11 mouse cellular contexts compared by ENCODE assay signal in genomic region chr11:74479715-74480289, GRCm38 (mm10).
A peak's percentile ranks its signal among the peaks of the same experiment; 100 is the strongest.
DNase-seq lines count a peak whose midpoint lies in the region; ATAC-seq and TF ChIP-seq lines count a peak whose summit lies in the region.
"Had no signal": no experiment of that assay in that cellular context is flagged by ENCODE, and none has a peak within 500 bp of the region (broad histone marks: within the 10 kb centered on the region; RNA-seq: fewer than 3 reads in every experiment).

No protein-coding gene starts in this region.

- TF ChIP-seq CTCF in lung, embryonic 14.5 days (IDR thresholded peaks at IDR 0.05; ENCODE audit: low read depth) = no peak

- 0 out of 2 replicates have a peak, but pooled peaks have one; percentile 30 for ATAC-seq in forebrain, embryonic 13.5 days
- ATAC-seq in forebrain, embryonic 11.5 days (replicated peaks; ENCODE audit: low FRiP score) = no peak
- peak; percentile 58; the same call in 1 of the 2 replicates for ATAC-seq in lung, embryonic 14.5 days (ENCODE audit: insufficient read depth)
- ATAC-seq in erythroblast, adult 5-6 weeks (replicated peaks; ENCODE audit: low FRiP score, poor library complexity, severe bottlenecking) = no peak

- H3K4me1 ChIP-seq in forebrain, embryonic 13.5 days = 0 out of 2 replicates have a peak, but pooled peaks cover 6% of the 10 kb centered on the region
- H3K4me1 ChIP-seq in forebrain, embryonic 11.5 days (replicated peaks; ENCODE audit: control insufficient read depth, insufficient read depth, low read length) = no peaks in the 10 kb centered on the region
- H3K4me1 ChIP-seq in lung, embryonic 14.5 days (ENCODE audit: insufficient read depth) = 0 out of 2 replicates have a peak, but pooled peaks cover 5% of the 10 kb centered on the region

- no peaks in the 10 kb centered on the region for H3K36me3 ChIP-seq in forebrain, embryonic 13.5 days (ENCODE audit: poor library complexity, severe bottlenecking)
- no peaks in the 10 kb centered on the region for H3K36me3 ChIP-seq in forebrain, embryonic 11.5 days (ENCODE audit: control insufficient read depth, insufficient read depth, low read length)
- no peaks in the 10 kb centered on the region for H3K36me3 ChIP-seq in lung, embryonic 14.5 days (ENCODE audit: insufficient read depth)
- H3K36me3 ChIP-seq: midbrain, embryonic 12.5 days; stomach, embryonic 15.5 days had no signal

- H3K4me2 ChIP-seq in forebrain, embryonic 13.5 days = no peak overlapping the region
- H3K4me2 ChIP-seq in forebrain, embryonic 11.5 days (ENCODE audit: low read depth, low read length, severe bottlenecking) = no peak overlapping the region
- no peak overlapping the region for H3K4me2 ChIP-seq in lung, embryonic 14.5 days
- H3K4me2 ChIP-seq: midbrain, embryonic 12.5 days; stomach, embryonic 15.5 days had no signal

- H3K27me3 ChIP-seq in forebrain, embryonic 13.5 days = no peaks in the 10 kb centered on the region
- no peaks in the 10 kb centered on the region for H3K27me3 ChIP-seq in forebrain, embryonic 11.5 days (ENCODE audit: control insufficient read depth, insufficient read depth, low read length)
- no peaks in the 10 kb centered on the region for H3K27me3 ChIP-seq in lung, embryonic 14.5 days (ENCODE audit: insufficient read depth, low read length)
- H3K27me3 ChIP-seq: midbrain, embryonic 12.5 days; stomach, embryonic 15.5 days had no signal

- H3K4me3 ChIP-seq in forebrain, embryonic 13.5 days = no peak overlapping the region
- H3K4me3 ChIP-seq in forebrain, embryonic 11.5 days (ENCODE audit: low read depth, low read length) = no peak overlapping the region
- no peak overlapping the region for H3K4me3 ChIP-seq in lung, embryonic 14.5 days (ENCODE audit: low read depth, low read length)
- H3K4me3 ChIP-seq: midbrain, embryonic 12.5 days; stomach, embryonic 15.5 days had no signal

- WGBS in forebrain, embryonic 13.5 days = 84% methylated on average over 5 of the region's 5 CpGs
- WGBS in forebrain, embryonic 11.5 days = 89% methylated on average over 5 of the region's 5 CpGs
- 70% methylated on average over 5 of the region's 5 CpGs for WGBS in lung, embryonic 14.5 days

- no peak for DNase-seq in forebrain, embryonic 11.5 days (ENCODE audit: low spot score)
- peak; percentile 37 for DNase-seq in lung, embryonic 14.5 days
- DNase-seq in lung, postnatal 36 days = no peak
- peak; percentile 82 for DNase-seq in A20 (ENCODE audit: low read depth, low spot score)
- peak; percentile 36 for DNase-seq in layer of hippocampus, adult 9-10 months (ENCODE audit: low spot score)
- no peak for DNase-seq in embryo, embryonic 9.5 days (ENCODE audit: extremely low spot score)
- DNase-seq: kidney, adult 11 months had no signal

- peak overlapping the region; percentile 35; the same call in 1 of the 2 replicates for H3K27ac ChIP-seq in forebrain, embryonic 13.5 days
- H3K27ac ChIP-seq in forebrain, embryonic 11.5 days (ENCODE audit: low read depth, low read length) = no peak overlapping the region
- no peak overlapping the region for H3K27ac ChIP-seq in lung, embryonic 14.5 days (ENCODE audit: low read depth)
- H3K27ac ChIP-seq: midbrain, embryonic 12.5 days; stomach, embryonic 15.5 days had no signal

- no peaks in the 10 kb centered on the region for H3K9me3 ChIP-seq in forebrain, embryonic 13.5 days (replicated peaks)
- no peaks in the 10 kb centered on the region for H3K9me3 ChIP-seq in forebrain, embryonic 11.5 days (ENCODE audit: control insufficient read depth, low read length)
- no peaks in the 10 kb centered on the region for H3K9me3 ChIP-seq in lung, embryonic 14.5 days (ENCODE audit: low read depth, low read length)
- H3K9me3 ChIP-seq: midbrain, embryonic 12.5 days; stomach, embryonic 15.5 days had no signal

- no peak overlapping the region for H3K9ac ChIP-seq in forebrain, embryonic 13.5 days
- H3K9ac ChIP-seq in forebrain, embryonic 11.5 days (ENCODE audit: low read length) = no peak overlapping the region
- H3K9ac ChIP-seq in lung, embryonic 14.5 days = no peak overlapping the region
- H3K9ac ChIP-seq: midbrain, embryonic 12.5 days; stomach, embryonic 15.5 days had no signal

Comparison
In these comparisons a context has a peak if more than half of its experiments do, and no peak if none do; other contexts are left out.
1. ATAC-seq: peak in forebrain, embryonic 13.5 days (single experiment) and lung, embryonic 14.5 days (single experiment); none in forebrain, embryonic 11.5 days (single experiment) and erythroblast, adult 5-6 weeks (single experiment).
2. DNase-seq: peak in lung, embryonic 14.5 days (single experiment), A20 (single experiment) and layer of hippocampus, adult 9-10 months (single experiment); none in forebrain, embryonic 11.5 days (single experiment), lung, postnatal 36 days (single experiment) and embryo, embryonic 9.5 days (single experiment).